Mouse (Mus musculus) stomach, embryonic 14.5 days (tissue): ENCODE data around the gene Prkaa2. TPM values are rescaled to one million over a fixed set of nuclear protein-coding genes. Genes with fewer than 3 reads are reported as not detected.

Experiments
- ATAC-seq: fragments of 200-750 bp; cut with Nextera tagmentation; 2 replicates; pipeline ENCODE4 v1.8.0; 2017; ENCODE audit warnings: low read depth, moderate TSS enrichment; ENCODE audit not compliant: insufficient number of reproducible peaks, insufficient read depth, low FRiP score
- H3K27ac ChIP-seq: fragments of 300-500 bp; sonication (generic); 2 replicates; pipeline ENCODE4 v1.5.1; 2014; ENCODE audit warnings: mild to moderate bottlenecking, low read length, moderate library complexity, mixed read lengths
- H3K27me3 ChIP-seq: fragments of 300-500 bp; sonication (generic); 2 replicates; pipeline ENCODE4 v1.6.1; 2014; ENCODE audit warnings: low read length, control low read depth, mixed read lengths; ENCODE audit not compliant: control insufficient read depth, insufficient read depth
- H3K36me3 ChIP-seq: fragments of 300-500 bp; sonication (generic); 2 replicates; pipeline ENCODE4 v1.6.1; 2014; ENCODE audit warnings: mild to moderate bottlenecking, control low read depth, low read length, moderate library complexity, mixed read lengths; ENCODE audit not compliant: control insufficient read depth, insufficient read depth
- H3K4me1 ChIP-seq: fragments of 300-500 bp; sonication (generic); 2 replicates; pipeline ENCODE4 v1.6.1; 2014; ENCODE audit warnings: low read length, control low read depth, mixed read lengths; ENCODE audit not compliant: control insufficient read depth, insufficient read depth
- H3K4me2 ChIP-seq: fragments of 300-500 bp; sonication (generic); replicated peaks from 2 replicates; pipeline ENCODE4 v1.6.1; 2014; ENCODE audit warnings: low read depth, low read length, control low read depth
- H3K4me3 ChIP-seq: fragments of 300-500 bp; sonication (generic); 2 replicates; pipeline ENCODE4 v1.5.1; 2014; ENCODE audit warnings: low read depth, low read length, control low read depth
- H3K9ac ChIP-seq: fragments of 300-500 bp; sonication (generic); replicated peaks from 2 replicates; pipeline ENCODE4 v1.6.1; 2014; ENCODE audit warnings: low read depth, mild to moderate bottlenecking, control low read depth, low read length, moderate library complexity, mixed read lengths
- H3K9me3 ChIP-seq: fragments of 300-500 bp; sonication (generic); 2 replicates; pipeline ENCODE4 v1.6.1; 2016; ENCODE audit warnings: low read depth, low read length, control low read depth; ENCODE audit not compliant: control insufficient read depth
- WGBS: fragments of 180-500 bp; shearing (Covaris S2); extraction: QIAGEN DNeasy Blood & Tissue Kit; methylation state at CpG from one replicate; pipeline ENCODE4 v1.1.7; 2014; 5-methylcytosine and 5-hydroxymethylcytosine counted together
- polyA plus RNA-seq: library from polyadenylated mRNA; unstranded; fragments of >200 nt; fragmentation: Nextera tagmentation; extraction: Ambion mirVana; gene quantifications from 2 replicates; pipeline ENCODE4 v1.2.1, GENCODE M21; 2014

The Prkaa2 gene
- polyA plus RNA-seq, 1 experiment from 2014 or later, result 1.8 TPM

DNA sequence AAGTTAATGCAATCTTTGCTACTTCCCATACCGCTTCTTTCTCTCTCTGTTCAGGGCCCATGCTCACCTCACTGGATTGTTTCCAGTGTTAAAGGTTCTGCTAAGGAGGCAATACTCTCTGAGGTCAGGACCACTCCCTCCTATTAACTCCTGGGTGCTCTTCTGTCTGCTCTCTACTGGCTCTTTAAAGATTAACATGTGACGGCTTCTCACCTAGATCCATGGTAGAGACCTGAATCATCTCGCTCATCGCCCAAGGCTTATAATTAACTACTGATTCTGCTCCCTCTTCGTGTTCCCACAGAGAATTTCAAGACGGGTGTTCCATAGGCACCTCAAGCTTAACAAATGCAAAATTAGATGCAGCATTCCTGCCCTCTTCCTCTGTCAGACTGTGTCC is 33.5 kb downstream of the Prkaa2 start:
- no peaks in the 10 kb centered on the region for H3K27me3 ChIP-seq
- ATAC-seq, result no peak
- H3K27ac ChIP-seq, result no peak overlapping the region
- WGBS, result 84% methylated on average over 6 of the region's 6 CpGs
- no peaks in the 10 kb centered on the region for H3K36me3 ChIP-seq
- H3K4me3 ChIP-seq, result no peak overlapping the region
- no peaks in the 10 kb centered on the region for H3K9me3 ChIP-seq
- no peak overlapping the region for H3K4me2 ChIP-seq
- H3K4me1 ChIP-seq, result no peaks in the 10 kb centered on the region
- no peak overlapping the region for H3K9ac ChIP-seq

DNA sequence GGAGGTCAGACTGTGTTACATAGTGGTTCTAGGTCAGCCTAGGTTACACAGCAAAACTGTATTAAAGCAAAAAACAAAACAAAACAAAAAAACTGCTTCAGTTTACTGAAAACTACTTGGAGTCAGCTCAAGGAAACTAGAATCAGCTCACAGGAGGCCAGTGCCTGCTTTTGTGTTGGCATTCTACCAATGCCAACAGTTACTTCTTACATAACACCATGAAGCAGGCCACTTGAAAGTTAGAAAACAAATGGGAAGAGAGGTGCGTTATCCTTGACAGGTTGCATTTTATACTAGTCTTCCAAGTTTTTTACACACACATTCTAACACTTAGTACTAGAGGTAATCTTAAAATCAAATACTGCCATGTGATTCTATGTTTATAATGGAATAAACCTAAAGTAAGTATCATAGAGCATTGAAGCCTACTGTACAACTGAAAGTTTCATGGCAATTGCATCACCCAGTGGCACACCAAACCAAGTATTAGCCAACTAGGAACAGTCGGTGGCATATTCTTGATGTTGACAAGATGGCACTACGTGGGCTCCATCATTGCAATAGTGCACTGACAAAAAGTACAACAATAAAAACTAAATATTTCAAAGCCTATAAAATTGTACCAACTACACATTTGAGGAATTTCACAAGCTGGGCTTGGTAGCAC is 37.8 kb downstream of the Prkaa2 start:
- 92% methylated on average over 3 of the region's 3 CpGs for WGBS
- no peaks in the 10 kb centered on the region for H3K9me3 ChIP-seq

DNA sequence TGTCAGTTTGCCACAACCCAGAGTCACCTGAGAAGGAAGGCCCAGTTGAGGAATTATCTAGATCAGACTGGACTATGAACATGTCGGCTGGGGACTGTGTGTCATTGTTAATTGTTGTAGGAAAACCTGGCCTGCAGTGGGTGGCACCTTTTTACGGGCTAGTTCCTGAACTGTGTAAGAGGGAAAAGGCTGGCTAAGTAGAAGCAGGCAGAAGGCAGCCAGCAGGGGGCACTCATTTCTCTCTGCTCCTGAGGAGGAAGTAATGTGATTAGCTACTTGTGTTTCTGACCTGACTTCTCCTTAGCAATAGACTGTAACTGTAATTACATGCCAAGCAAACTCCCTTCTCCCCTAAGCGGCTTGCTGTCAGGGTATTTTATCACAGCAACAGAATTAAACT is 38.7 kb downstream of the Prkaa2 start:
- Histone ChIP-seq H3K9ac (no peak overlapping the region), H3K4me3 (no peak overlapping the region), H3K9me3 (no peaks in the 10 kb centered on the region), H3K27me3 (no peaks in the 10 kb centered on the region), H3K27ac (no peak overlapping the region), H3K36me3 (no peaks in the 10 kb centered on the region), H3K4me2 (no peak overlapping the region), H3K4me1 (no peaks in the 10 kb centered on the region)
- 0 out of 2 replicates have a peak, but pooled peaks have one; percentile 18 for ATAC-seq
- 31% methylated on average over 3 of the region's 3 CpGs for WGBS

More for the DNA sequence above, 37.8 kb downstream of the Prkaa2 start:
- Histone ChIP-seq H3K4me2 (no peak overlapping the region), H3K27me3 (no peaks in the 10 kb centered on the region), H3K27ac (no peak overlapping the region), H3K4me1 (no peaks in the 10 kb centered on the region), H3K4me3 (no peak overlapping the region), H3K9ac (no peak overlapping the region), H3K36me3 (no peaks in the 10 kb centered on the region)
- no peak for ATAC-seq

DNA sequence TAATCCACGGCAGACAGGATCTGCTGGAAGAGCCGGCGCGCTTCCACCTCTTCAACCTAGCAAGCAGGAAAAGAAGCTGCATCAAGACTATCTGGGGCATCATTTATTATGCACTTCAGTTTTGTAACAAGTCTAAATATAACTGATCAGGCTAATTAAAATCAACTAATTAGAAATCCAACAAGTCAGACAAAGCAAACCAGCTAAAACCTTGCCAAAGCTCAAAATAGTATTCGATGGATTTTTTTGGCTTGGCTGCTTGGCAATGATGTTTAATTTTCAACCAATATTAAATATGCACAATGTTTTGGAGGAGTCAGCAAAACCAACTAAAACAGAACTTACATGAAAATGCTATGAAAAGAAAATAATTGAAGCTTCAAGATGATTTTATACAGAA is 58.4 kb downstream of the Prkaa2 start:
- 90% methylated on average over 5 of the region's 5 CpGs for WGBS

DNA sequence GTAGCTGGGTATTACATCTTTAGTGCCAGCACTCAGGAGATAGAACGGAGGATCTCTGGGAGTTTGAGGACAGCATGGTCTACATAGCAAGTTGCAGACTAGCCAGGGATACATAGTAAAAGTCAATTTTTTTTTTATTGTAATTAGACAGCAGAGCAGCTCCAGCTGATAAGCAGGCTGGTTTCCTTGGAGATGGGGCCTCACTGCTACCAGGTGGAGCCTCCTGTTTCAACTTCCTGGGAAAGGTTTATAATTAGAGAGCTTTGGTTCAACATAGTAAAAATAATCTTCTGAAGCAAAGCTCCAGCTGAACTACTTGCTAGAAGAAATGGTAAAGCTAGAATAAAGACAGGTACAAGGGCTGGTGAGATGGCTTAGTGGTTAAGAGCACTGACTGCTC is 59.6 kb downstream of the Prkaa2 start:
- 78% methylated on average over 1 of the region's 1 CpGs for WGBS
- no peak for ATAC-seq

More for the DNA sequence above, 58.4 kb downstream of the Prkaa2 start:
- Histone ChIP-seq H3K27ac (no peak overlapping the region), H3K27me3 (no peaks in the 10 kb centered on the region), H3K9ac (no peak overlapping the region), H3K4me3 (no peak overlapping the region), H3K9me3 (no peaks in the 10 kb centered on the region), H3K36me3 (no peaks in the 10 kb centered on the region), H3K4me2 (no peak overlapping the region), H3K4me1 (no peaks in the 10 kb centered on the region)
- no peak for ATAC-seq

DNA sequence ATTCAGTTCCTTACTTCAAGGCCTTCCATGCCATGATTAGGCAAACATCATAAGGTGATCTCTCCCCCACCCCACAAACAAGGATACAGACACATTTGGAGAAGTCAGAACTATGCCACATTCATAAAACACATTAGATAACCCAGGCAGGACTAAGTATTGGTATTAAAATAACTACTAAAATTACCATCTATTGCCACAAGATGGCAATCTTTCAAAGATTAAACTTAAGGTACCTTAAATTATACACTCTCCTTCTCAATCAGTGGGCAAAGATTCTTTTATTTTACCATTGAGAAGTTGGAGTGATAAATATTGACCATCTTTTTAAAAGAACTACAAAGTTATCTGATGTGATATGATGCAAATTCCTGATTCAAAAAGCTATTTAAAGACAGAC is 75.4 kb downstream of the Prkaa2 start:
- Histone ChIP-seq H3K4me1 (no peaks in the 10 kb centered on the region), H3K9me3 (no peaks in the 10 kb centered on the region), H3K9ac (no peak overlapping the region), H3K36me3 (no peaks in the 10 kb centered on the region), H3K4me2 (no peak overlapping the region), H3K27ac (no peak overlapping the region), H3K27me3 (no peaks in the 10 kb centered on the region), H3K4me3 (no peak overlapping the region)
- ATAC-seq, result no peak

More for the DNA sequence above, 59.6 kb downstream of the Prkaa2 start:
- H3K9ac ChIP-seq, result no peak overlapping the region
- no peaks in the 10 kb centered on the region for H3K27me3 ChIP-seq
- no peak overlapping the region for H3K27ac ChIP-seq
- no peak overlapping the region for H3K4me3 ChIP-seq
- no peaks in the 10 kb centered on the region for H3K4me1 ChIP-seq
- H3K36me3 ChIP-seq, result no peaks in the 10 kb centered on the region
- no peaks in the 10 kb centered on the region for H3K9me3 ChIP-seq
- H3K4me2 ChIP-seq, result no peak overlapping the region

DNA sequence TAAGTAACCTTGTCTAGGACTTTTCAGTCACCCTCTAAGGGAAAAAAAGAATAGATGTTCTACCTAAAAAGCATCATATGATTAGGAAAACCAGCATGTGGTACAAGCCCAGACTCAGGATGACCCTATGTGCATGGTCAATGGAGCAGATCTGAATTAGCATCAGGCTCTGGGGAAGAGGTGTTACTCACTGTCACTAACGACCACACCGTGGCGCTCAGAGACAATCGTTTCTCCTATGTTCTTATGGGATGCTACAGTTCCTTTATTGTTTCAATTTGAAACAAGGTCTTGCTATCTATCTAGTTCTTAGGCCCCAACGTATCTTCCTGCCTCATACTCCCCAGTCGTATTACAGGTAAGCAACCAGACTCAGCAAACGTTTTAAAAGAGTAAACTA is 76.5 kb downstream of the Prkaa2 start:
- no peaks in the 10 kb centered on the region for H3K27me3 ChIP-seq
- H3K9me3 ChIP-seq, result no peaks in the 10 kb centered on the region
- 59% methylated on average over 7 of the region's 7 CpGs for WGBS
- H3K36me3 ChIP-seq, result no peaks in the 10 kb centered on the region
- H3K4me2 ChIP-seq, result no peak overlapping the region
- ATAC-seq, result no peak
- no peak overlapping the region for H3K9ac ChIP-seq
- H3K4me3 ChIP-seq, result no peak overlapping the region
- H3K4me1 ChIP-seq, result no peaks in the 10 kb centered on the region
- no peak overlapping the region for H3K27ac ChIP-seq

DNA sequence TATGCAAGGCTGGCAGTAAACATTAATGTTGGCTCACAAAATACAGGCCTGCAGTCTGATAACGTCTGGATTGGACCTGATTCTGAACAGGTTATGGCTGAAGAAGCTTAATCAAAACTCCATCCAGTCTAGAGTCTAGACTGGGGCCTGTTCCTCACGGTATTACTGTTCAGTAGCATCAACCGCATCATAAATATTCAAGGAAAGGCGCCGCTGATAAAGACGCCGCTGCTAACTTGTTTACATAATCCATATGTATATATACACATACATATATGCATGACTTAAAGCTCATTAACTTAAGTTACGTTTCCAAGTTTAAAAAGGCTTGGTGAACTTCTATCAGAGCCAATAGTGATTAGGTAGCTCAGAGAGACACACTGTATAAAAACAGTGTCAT is 78.6 kb downstream of the Prkaa2 start:
- 58% methylated on average over 8 of the region's 8 CpGs for WGBS
- H3K9ac ChIP-seq, result no peak overlapping the region
- H3K4me3 ChIP-seq, result no peak overlapping the region
- no peak for ATAC-seq
- H3K4me2 ChIP-seq, result no peak overlapping the region
- H3K36me3 ChIP-seq, result no peaks in the 10 kb centered on the region
- no peaks in the 10 kb centered on the region for H3K4me1 ChIP-seq
- no peak overlapping the region for H3K27ac ChIP-seq
- H3K27me3 ChIP-seq, result no peaks in the 10 kb centered on the region
- H3K9me3 ChIP-seq, result no peaks in the 10 kb centered on the region

DNA sequence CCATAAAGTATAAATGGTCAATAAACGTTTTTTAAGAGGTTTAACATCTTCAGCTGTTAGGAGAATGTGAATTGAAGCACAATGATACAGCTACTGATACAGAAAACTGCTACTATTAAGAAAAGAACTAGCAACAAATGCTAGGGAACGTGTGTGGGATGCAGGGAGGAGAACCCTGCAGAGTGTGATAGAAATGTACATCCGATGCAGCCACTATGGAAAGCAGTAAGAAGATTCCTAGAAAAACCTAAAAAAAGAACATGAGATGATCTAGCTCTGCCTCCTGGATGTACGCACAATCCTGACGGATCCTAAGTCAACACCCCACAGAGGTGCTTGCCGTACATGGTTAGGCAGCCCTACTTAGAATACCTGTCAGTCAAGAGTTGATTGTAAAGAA is 82.4 kb downstream of the Prkaa2 start:
- Histone ChIP-seq H3K27ac (no peak overlapping the region), H3K4me1 (no peaks in the 10 kb centered on the region), H3K36me3 (no peaks in the 10 kb centered on the region), H3K9me3 (no peaks in the 10 kb centered on the region), H3K4me3 (no peak overlapping the region), H3K4me2 (no peak overlapping the region), H3K9ac (no peak overlapping the region), H3K27me3 (no peaks in the 10 kb centered on the region)
- ATAC-seq, result no peak
- 65% methylated on average over 6 of the region's 6 CpGs for WGBS
